Mouse (Mus musculus) midbrain, embryonic 15.5 days (tissue): Measurements from ENCODE around the gene Zfp664. TPM values are rescaled to one million over a fixed set of nuclear protein-coding genes. Genes with fewer than 3 reads are reported as not detected.
A peak's percentile ranks its signal among the peaks of the same experiment; 100 is the strongest.

Experiments
- ATAC-seq: fragments of 200-750 bp; cut with Nextera tagmentation; replicated peaks from 2 replicates; pipeline ENCODE4 v1.8.0; 2017; ENCODE audit warnings: moderate TSS enrichment
- H3K27ac ChIP-seq: fragments of 300-500 bp; sonication (generic); 2 replicates; pipeline ENCODE4 v1.5.1; 2015; ENCODE audit warnings: mild to moderate bottlenecking, inconsistent platforms
- H3K27me3 ChIP-seq: fragments of 300-500 bp; sonication (generic); replicated peaks from 2 replicates; pipeline ENCODE4 v1.6.1; 2015; ENCODE audit warnings: inconsistent platforms
- H3K36me3 ChIP-seq: fragments of 300-500 bp; sonication (generic); replicated peaks from 2 replicates; pipeline ENCODE4 v1.6.1; 2015; ENCODE audit warnings: inconsistent platforms
- H3K4me1 ChIP-seq: fragments of 300-500 bp; sonication (generic); 2 replicates; pipeline ENCODE4 v1.6.1; 2015; ENCODE audit warnings: inconsistent platforms
- H3K4me2 ChIP-seq: fragments of 300-500 bp; sonication (generic); 2 replicates; pipeline ENCODE4 v1.6.1; 2015; ENCODE audit warnings: inconsistent platforms, mild to moderate bottlenecking, moderate library complexity
- H3K4me3 ChIP-seq: fragments of 300-500 bp; sonication (generic); 2 replicates; pipeline ENCODE4 v1.5.1; 2015; ENCODE audit warnings: mild to moderate bottlenecking, inconsistent platforms
- H3K9ac ChIP-seq: fragments of 300-500 bp; sonication (generic); 2 replicates; pipeline ENCODE4 v1.6.1; 2015; ENCODE audit warnings: mild to moderate bottlenecking, inconsistent platforms
- H3K9me3 ChIP-seq: fragments of 300-500 bp; sonication (generic); 2 replicates; pipeline ENCODE4 v1.6.1; 2016; ENCODE audit warnings: inconsistent platforms
- WGBS: fragments of 180-500 bp; shearing (Covaris S2); methylation state at CpG from one replicate; pipeline ENCODE4 v1.1.7; 2015; ENCODE audit warnings: mixed read lengths; 5-methylcytosine and 5-hydroxymethylcytosine counted together
- polyA plus RNA-seq: library from polyadenylated mRNA; unstranded; fragments of >200 nt; fragmentation: Nextera tagmentation; extraction: Ambion mirVana; gene quantifications from 2 replicates; pipeline ENCODE4 v1.2.1, GENCODE M21; 2015

Zfp664 gene
- 117 and 126 TPM in 2 replicates for polyA plus RNA-seq

DNA sequence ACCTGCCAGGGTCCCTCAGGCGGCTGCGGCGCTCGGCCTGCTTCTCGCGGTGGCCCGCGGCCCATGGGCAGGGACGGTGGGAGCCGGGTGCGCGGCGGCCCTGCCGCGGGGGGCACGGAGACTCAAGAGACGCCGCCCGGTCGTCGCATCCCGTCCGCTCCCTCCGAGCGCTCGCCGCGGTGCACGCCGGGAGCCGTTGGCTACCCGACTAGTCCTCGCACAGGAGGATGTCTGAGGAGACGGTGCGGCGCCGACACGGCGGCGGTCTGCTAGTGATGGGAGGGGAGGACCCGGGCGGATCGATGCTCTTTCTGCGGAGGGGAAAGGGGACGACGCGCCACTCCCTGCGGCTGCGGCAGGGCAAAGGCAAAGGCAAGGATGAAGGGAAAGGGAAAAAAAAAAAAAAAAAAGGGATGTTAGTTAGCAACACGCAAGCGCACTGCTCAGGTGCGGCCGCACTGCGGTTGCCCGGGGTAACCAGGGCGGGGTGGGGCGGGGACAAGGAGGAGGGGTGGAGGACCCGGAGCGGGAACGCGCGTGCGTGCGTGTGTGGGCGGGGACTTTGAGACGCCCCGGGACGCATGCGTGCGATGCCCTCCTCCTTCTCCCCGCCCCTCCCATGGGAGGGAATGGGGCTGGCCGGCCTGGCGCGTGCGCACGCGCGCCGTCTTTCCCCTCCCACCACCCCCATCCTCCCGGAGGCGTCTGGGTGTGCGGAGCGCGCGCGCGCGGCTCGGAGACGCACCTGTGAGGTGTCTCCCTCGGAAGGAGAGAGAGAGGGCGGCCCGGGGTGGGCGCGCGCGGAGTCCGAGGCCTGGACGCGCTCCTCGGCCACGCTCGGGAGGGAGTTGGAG lies at the start of gene Zfp664, which contains the start of gene Ccdc92:
Zfp664 (plus strand) TSS at position 679 of the 854 bp plus-strand sequence.
Ccdc92 (minus strand) TSS at position 412 of the 854 bp plus-strand sequence.
- Histone ChIP-seq H3K4me2 (peak within 1 kb of the TSS; percentile 85), H3K27me3 (no peaks in the 10 kb centered on the region), H3K9ac (peak within 1 kb of the TSS; percentile 85), H3K9me3 (no peaks in the 10 kb centered on the region), H3K4me3 (peak within 1 kb of the TSS; percentile 96), H3K36me3 (no peaks in the 10 kb centered on the region), H3K4me1 (peaks cover 50% of the 10 kb centered on the region), H3K27ac (peak within 1 kb of the TSS; percentile 96)
- ATAC-seq = peak; percentile 91
- WGBS = under 1% methylated on average over 100 of the region's 103 CpGs

DNA sequence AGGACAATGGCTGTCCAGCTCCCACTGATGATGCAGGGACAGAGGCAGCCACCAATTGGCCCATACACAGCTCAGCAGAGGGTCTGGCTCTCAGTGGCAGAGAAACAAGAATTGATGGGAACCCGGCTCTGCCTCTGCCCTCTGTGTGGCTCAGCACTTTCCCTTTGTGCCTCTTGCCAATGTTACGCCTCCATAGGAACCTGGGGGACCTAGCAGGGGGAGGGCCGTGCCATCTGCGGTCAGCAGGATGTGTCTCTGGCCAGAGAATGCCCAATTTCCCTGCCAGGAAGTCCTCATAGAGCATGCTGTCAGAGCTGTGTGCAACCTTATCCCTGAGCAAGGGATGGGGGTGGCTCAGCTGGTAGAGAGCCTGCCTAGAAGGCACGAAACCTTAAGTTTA lies 47.7 kb upstream of the Zfp664 start:
- H3K9me3 ChIP-seq = no peaks in the 10 kb centered on the region
- no peak overlapping the region for H3K4me2 ChIP-seq
- H3K27ac ChIP-seq = no peak overlapping the region
- H3K27me3 ChIP-seq = no peaks in the 10 kb centered on the region
- WGBS = 69% methylated on average over 5 of the region's 5 CpGs
- H3K4me1 ChIP-seq = no peaks in the 10 kb centered on the region
- ATAC-seq = no peak
- H3K4me3 ChIP-seq = no peak overlapping the region
- H3K36me3 ChIP-seq = no peaks in the 10 kb centered on the region
- H3K9ac ChIP-seq = no peak overlapping the region

DNA sequence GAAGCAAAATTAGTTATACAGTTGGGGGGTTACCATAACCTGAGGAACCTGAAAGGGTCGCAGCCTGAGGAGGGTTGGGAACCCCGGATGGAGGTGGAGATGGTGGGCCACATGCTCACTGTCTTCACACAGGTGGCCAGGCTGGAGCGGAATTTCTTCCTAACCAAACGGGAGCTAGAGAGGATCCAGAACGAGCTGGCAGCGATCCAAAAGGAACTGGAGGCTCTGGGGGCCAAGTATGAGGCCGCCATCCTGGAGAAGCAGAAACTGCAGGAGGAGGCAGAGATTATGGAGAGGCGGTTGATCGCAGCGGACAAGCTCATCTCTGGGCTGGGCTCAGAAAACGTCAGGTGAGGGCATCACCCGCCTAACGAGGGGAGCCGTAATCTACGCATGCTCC lies 45.4 kb upstream of the Zfp664 start:
- Histone ChIP-seq H3K4me1 (no peaks in the 10 kb centered on the region), H3K9me3 (no peaks in the 10 kb centered on the region), H3K4me2 (no peak overlapping the region), H3K9ac (no peak overlapping the region), H3K27me3 (no peaks in the 10 kb centered on the region), H3K27ac (no peak overlapping the region), H3K4me3 (no peak overlapping the region), H3K36me3 (no peaks in the 10 kb centered on the region)
- ATAC-seq = no peak
- WGBS = 83% methylated on average over 15 of the region's 15 CpGs

DNA sequence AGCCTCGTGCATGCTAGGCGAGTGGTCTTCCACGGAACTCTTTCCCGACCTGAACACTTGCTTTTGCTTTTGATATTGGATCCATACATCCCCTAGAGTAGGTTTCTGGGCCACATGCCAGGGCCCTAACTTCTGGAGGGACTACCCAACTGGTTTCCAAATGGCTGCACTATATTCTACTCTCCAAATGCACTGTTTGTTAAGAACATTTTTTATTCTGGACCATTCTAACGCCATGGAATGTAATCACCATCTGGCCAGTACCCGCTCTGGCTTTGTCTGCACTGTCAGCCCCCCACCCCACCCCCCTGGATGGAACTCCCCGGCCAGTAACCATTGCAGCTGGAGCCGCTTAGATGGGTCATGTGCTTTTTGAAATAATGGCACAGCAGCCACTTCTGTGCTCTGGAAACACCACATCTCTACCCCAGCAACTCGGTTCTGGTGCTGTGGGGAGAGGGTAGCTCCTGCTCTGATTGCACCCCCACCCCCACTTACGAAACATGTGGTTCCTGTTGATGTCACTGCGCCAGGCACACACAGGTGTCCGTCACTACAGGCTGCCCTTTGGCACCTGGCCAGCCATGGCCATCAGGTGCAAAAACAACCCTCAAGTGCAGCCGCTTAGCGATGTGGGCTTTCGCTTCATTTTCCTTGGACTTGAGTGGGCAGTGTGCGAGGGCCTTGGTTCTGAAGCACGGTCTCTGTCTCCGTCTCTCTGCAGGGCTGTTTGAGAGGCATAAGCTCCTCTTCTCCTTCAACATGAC lies 40.2 kb upstream of the Zfp664 start:
- Histone ChIP-seq H3K9me3 (no peaks in the 10 kb centered on the region), H3K9ac (no peak overlapping the region), H3K27ac (no peak overlapping the region), H3K4me3 (no peak overlapping the region), H3K4me2 (no peak overlapping the region), H3K4me1 (no peaks in the 10 kb centered on the region), H3K36me3 (no peaks in the 10 kb centered on the region), H3K27me3 (no peaks in the 10 kb centered on the region)
- ATAC-seq = no peak
- WGBS = 79% methylated on average over 18 of the region's 18 CpGs

DNA sequence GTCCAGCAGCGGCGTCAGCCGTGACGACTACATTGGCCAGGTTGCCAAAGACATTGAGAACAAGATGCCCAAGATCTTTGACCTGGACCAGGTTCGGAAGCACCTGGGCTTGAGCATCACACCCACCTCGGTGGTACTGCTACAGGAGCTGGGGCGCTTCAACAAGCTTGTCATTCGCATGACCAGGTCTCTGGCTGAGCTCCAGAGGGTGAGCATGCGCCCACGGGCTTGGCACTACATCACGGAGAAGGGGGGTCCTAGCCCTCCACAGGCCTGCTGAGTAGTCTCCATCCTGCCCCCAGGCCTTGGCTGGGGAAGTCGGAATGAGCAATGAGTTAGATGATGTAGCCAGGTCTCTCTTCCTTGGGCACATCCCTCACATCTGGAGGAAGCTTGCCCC lies 32.2 kb upstream of the Zfp664 start:
- H3K4me2 ChIP-seq = no peak overlapping the region
- peaks cover 7% of the 10 kb centered on the region for H3K36me3 ChIP-seq
- ATAC-seq = no peak
- H3K27me3 ChIP-seq = no peaks in the 10 kb centered on the region
- H3K9ac ChIP-seq = no peak overlapping the region
- H3K9me3 ChIP-seq = no peaks in the 10 kb centered on the region
- 92% methylated on average over 12 of the region's 12 CpGs for WGBS
- H3K4me3 ChIP-seq = no peak overlapping the region
- no peak overlapping the region for H3K27ac ChIP-seq
- H3K4me1 ChIP-seq = no peaks in the 10 kb centered on the region

DNA sequence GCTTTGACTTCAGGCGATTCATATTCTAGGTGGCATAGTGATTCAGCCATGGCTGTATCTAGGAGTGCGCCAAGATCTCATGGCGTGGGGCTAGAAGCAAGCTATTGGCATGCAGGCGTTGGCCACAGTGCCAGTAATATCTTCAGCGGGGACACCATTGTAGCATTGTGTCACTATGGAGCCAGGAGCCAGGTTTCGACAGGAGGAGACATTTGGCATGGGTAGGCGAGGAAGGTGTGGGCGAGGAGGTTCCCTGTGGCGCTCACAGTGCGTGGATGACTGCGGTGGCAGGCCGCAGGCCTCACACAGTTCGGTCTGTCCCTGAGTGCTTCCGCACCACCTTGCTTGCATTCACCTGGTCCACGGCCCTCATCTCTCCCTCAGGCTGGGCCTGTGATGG lies 27.3 kb upstream of the Zfp664 start:
- peaks cover 22% of the 10 kb centered on the region for H3K36me3 ChIP-seq
- H3K4me3 ChIP-seq = no peak overlapping the region
- H3K4me2 ChIP-seq = no peak overlapping the region
- no peaks in the 10 kb centered on the region for H3K9me3 ChIP-seq
- no peak overlapping the region for H3K9ac ChIP-seq
- no peaks in the 10 kb centered on the region; the same call in 1 of the 2 replicates for H3K4me1 ChIP-seq
- H3K27ac ChIP-seq = no peak overlapping the region
- 96% methylated on average over 15 of the region's 15 CpGs for WGBS
- ATAC-seq = no peak
- no peaks in the 10 kb centered on the region for H3K27me3 ChIP-seq

DNA sequence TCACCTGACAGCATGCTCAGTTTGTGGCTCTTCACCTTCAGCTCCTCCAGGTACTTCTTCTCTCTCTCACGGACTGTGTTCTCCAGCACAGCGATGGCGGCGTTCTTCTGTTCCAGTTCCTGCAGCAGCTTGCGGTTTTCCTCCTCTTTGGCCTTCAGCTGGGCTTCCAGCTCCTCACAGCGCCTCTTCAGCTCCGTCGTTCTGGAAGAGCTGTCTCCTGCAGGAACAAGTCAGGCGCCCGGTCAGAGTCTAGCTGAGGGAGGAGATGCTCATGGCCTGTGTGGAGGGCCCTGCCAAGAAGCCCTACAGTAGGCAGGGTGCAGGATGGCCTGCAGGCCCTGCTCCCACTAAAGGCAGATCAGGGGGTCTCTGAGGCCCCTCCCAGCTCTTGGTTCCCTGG lies 26.4 kb upstream of the Zfp664 start:
- Histone ChIP-seq H3K36me3 (peaks cover 22% of the 10 kb centered on the region), H3K9me3 (no peaks in the 10 kb centered on the region), H3K4me3 (no peak overlapping the region), H3K27me3 (no peaks in the 10 kb centered on the region), H3K27ac (no peak overlapping the region), H3K4me2 (no peak overlapping the region), H3K4me1 (no peaks in the 10 kb centered on the region; the same call in 1 of the 2 replicates), H3K9ac (no peak overlapping the region)
- no peak for ATAC-seq
- WGBS = 89% methylated on average over 10 of the region's 10 CpGs

DNA sequence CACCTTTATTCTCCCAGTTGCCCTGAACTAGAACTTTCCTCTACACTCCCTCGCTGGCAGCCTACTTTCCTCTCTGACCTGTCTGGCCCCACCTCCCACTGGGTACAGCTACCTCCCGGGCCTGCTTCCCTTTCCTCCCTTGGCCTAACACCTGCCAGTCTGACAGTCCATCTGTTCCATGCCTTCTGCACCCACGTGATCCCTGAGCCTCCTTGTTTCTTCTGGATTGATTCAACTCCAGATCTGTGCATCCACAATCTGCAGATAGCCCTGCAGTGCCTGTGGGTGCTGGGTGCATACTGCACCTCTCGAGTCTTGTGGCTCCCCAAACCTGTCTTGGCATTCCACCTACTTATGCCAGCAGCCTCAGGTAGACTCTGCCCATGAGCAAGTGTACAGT lies 25.9 kb upstream of the Zfp664 start:
- Histone ChIP-seq H3K4me3 (no peak overlapping the region), H3K27ac (no peak overlapping the region), H3K9me3 (no peaks in the 10 kb centered on the region), H3K4me1 (no peaks in the 10 kb centered on the region; the same call in 1 of the 2 replicates), H3K36me3 (peaks cover 22% of the 10 kb centered on the region), H3K9ac (no peak overlapping the region), H3K4me2 (no peak overlapping the region), H3K27me3 (no peaks in the 10 kb centered on the region)
- ATAC-seq = no peak
- WGBS = 77% methylated on average over 4 of the region's 4 CpGs

DNA sequence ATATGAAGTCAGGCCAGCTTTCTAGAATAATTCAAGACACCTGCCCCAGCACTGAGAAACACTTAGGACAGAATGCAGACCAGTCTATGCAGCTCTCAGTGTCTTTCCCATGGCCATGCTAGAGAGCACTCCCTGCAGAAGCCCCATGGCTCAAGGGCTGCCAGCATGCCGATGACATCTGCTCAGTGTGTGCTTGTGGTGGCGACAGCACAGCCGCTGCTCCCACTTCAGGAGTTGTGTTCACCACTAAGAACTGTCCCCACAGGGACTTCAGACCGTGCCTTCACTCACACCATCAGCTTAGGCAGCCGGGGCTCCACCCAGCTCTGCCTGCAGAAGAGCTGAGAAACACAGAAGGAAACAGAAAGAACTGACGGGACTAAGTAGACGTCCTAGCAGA lies 22.3 kb upstream of the Zfp664 start:
- Histone ChIP-seq H3K27ac (no peak overlapping the region), H3K4me1 (peaks cover 11% of the 10 kb centered on the region), H3K4me3 (no peak overlapping the region), H3K27me3 (no peaks in the 10 kb centered on the region), H3K36me3 (peaks cover 17% of the 10 kb centered on the region), H3K9me3 (no peaks in the 10 kb centered on the region), H3K9ac (no peak overlapping the region), H3K4me2 (no peak overlapping the region)
- ATAC-seq = no peak
- 74% methylated on average over 7 of the region's 7 CpGs for WGBS

DNA sequence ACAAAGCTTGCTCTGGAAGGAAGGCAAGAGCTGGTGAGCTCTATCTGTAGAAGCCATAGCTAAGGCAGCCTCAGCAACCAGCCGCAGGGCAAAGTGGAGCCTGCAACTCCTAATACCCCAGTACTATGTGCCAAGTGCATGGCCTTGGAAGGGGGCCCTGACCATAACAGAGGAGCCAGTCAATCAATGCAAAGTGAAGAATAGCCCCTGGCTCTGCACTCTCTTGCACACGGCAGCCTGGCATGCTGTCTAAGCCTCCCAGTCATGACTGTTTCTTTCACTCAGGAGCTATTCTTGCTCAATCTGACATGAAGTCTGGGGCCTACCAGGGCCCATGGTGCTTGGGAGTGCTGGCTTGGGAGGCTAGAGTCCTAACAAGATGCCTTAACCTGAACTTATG lies 21.8 kb upstream of the Zfp664 start:
- Histone ChIP-seq H3K4me3 (no peak overlapping the region), H3K27ac (no peak overlapping the region), H3K9me3 (no peaks in the 10 kb centered on the region), H3K4me2 (no peak overlapping the region), H3K27me3 (no peaks in the 10 kb centered on the region), H3K9ac (no peak overlapping the region), H3K36me3 (peaks cover 13% of the 10 kb centered on the region), H3K4me1 (peaks cover 11% of the 10 kb centered on the region)
- 65% methylated on average over 2 of the region's 2 CpGs for WGBS
- no peak for ATAC-seq

DNA sequence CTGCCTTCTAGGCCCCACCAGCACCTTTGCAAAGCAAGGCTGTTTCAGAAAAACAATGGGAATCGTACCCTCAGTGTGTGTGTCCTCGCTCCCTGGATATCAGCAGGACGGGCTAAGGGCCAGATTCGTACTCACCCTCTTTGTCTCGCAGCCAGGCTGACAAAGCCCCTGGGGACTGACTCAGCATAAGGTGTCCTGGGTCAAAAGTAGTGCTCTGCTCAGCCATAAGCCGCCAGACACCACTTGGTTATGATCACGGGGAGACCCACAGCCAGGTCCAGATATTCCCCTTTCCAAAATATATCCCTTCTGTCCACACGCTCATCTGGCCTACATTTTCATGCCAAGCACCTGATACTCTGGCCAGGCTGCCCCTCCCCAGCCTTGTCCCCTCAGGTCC lies 19.1 kb upstream of the Zfp664 start:
- Histone ChIP-seq H3K4me3 (no peak overlapping the region), H3K4me1 (peaks cover 11% of the 10 kb centered on the region), H3K9me3 (no peaks in the 10 kb centered on the region), H3K9ac (no peak overlapping the region), H3K27ac (no peak overlapping the region), H3K36me3 (no peaks in the 10 kb centered on the region; the same call in 1 of the 2 replicates), H3K27me3 (no peaks in the 10 kb centered on the region), H3K4me2 (no peak overlapping the region)
- 62% methylated on average over 8 of the region's 8 CpGs for WGBS
- ATAC-seq = no peak

DNA sequence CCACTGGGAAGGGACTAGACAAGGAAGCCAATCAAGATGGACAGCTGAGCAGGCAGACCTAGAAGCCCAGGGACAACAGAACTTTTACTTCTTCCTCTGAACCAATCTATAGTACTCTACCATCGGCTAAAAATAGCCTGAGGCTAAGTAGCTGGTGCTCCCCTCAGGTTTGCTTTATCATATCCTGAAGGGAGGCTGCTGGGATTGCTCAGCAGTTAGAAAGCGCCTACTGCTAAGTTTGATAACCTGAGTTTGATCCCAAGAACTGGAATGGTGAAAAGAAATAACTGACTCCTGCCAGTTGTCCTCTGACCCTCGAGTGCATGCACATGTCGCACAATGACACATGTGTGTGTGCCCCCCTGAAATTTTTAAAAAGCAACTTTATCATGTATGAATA lies 17.6 kb upstream of the Zfp664 start:
- no peaks in the 10 kb centered on the region for H3K9me3 ChIP-seq
- H3K9ac ChIP-seq = no peak overlapping the region
- no peak overlapping the region for H3K27ac ChIP-seq
- H3K4me1 ChIP-seq = peaks cover 11% of the 10 kb centered on the region
- H3K27me3 ChIP-seq = no peaks in the 10 kb centered on the region
- ATAC-seq = no peak
- no peak overlapping the region for H3K4me2 ChIP-seq
- WGBS = 71% methylated on average over 4 of the region's 4 CpGs
- no peak overlapping the region for H3K4me3 ChIP-seq
- H3K36me3 ChIP-seq = no peaks in the 10 kb centered on the region
